Mouse (Mus musculus): ENCODE results near the gene Ppy. TPM values are rescaled to one million over a fixed set of nuclear protein-coding genes. Genes with fewer than 3 reads are reported as not detected.

Gene Ppy
- polyA plus RNA-seq, 1 experiment from 2014 or later: not detected

GRCm38 (mm10) chr11:102142355-102142754 lies 41.2 kb upstream of the Ppy start:
- Histone ChIP-seq H3K36me3 (ENCODE audit: insufficient read depth, low read length) (no peaks in the 10 kb centered on the region), H3K27ac (no peak overlapping the region), H3K4me1 (replicated peaks; ENCODE audit: insufficient read depth, low read length) (peaks cover 9% of the 10 kb centered on the region; the same call in 1 of the 2 replicates), H3K9me3 (replicated peaks; ENCODE audit: low read length) (no peaks in the 10 kb centered on the region), H3K27me3 (ENCODE audit: insufficient read depth, low read length) (peaks cover 24% of the 10 kb centered on the region), H3K4me3 (replicated peaks; ENCODE audit: low read depth, low read length) (no peak overlapping the region), H3K9ac (ENCODE audit: low read depth, low read length) (no peak overlapping the region), H3K4me2 (ENCODE audit: low read length) (no peak overlapping the region)
- WGBS: 53% methylated on average over 7 of the region's 7 CpGs
- ATAC-seq (replicated peaks; ENCODE audit: low FRiP score, low read depth) (0 out of 2 replicates have a peak, but pooled peaks have one; percentile 29), DNase-seq (ENCODE audit: low spot score) (no peak)
- no peak for TF ChIP-seq CTCF (IDR thresholded peaks at IDR 0.05; ENCODE audit: low read depth)

DNA sequence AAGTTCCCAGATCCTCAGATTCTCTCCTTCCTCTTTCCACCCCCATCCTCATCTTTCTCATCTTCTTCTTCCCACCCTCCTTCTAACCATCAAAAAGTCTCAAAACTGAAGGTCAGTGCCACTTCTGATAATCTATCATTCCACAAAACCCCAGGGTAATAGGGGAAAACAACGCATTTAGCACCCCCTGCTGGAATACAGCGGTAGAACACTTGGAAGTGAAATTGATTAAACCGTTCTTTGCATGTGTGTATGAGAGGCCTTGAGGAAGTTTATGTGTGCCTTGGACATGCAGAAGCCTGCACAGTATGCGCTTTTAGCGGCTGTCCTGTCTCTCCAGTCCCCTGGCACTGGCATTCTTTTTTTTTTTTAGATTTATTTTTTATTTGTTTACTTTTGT lies 39.4 kb upstream of the Ppy start:
- no peak overlapping the region for H3K4me3 ChIP-seq (replicated peaks; ENCODE audit: low read depth, low read length)
- no peak overlapping the region for H3K9ac ChIP-seq (ENCODE audit: low read depth, low read length)
- 1% methylated on average over 5 of the region's 5 CpGs for WGBS
- no peaks in the 10 kb centered on the region for H3K36me3 ChIP-seq (ENCODE audit: insufficient read depth, low read length)
- TF ChIP-seq CTCF (IDR thresholded peaks at IDR 0.05; ENCODE audit: low read depth): peak; percentile 93
- DNase-seq (ENCODE audit: low spot score): peak; percentile 76
- H3K27ac ChIP-seq: no peak overlapping the region
- no peaks in the 10 kb centered on the region for H3K9me3 ChIP-seq (replicated peaks; ENCODE audit: low read length)
- peaks cover 5% of the 10 kb centered on the region; the same call in 1 of the 2 replicates for H3K4me1 ChIP-seq (replicated peaks; ENCODE audit: insufficient read depth, low read length)
- H3K27me3 ChIP-seq (ENCODE audit: insufficient read depth, low read length): peaks cover 8% of the 10 kb centered on the region
- no peak for ATAC-seq (replicated peaks; ENCODE audit: low FRiP score, low read depth)
- H3K4me2 ChIP-seq (ENCODE audit: low read length): no peak overlapping the region

GRCm38 (mm10) chr11:102138447-102138740 lies 37.3 kb upstream of the Ppy start:
- H3K27me3 ChIP-seq (ENCODE audit: insufficient read depth, low read length): no peaks in the 10 kb centered on the region
- no peaks in the 10 kb centered on the region for H3K36me3 ChIP-seq (ENCODE audit: insufficient read depth, low read length)
- no peaks in the 10 kb centered on the region for H3K9me3 ChIP-seq (replicated peaks; ENCODE audit: low read length)
- peak; percentile 94 for TF ChIP-seq CTCF (IDR thresholded peaks at IDR 0.05; ENCODE audit: low read depth)
- WGBS: under 1% methylated on average over 18 of the region's 18 CpGs
- no peak overlapping the region for H3K4me3 ChIP-seq (replicated peaks; ENCODE audit: low read depth, low read length)
- H3K4me2 ChIP-seq (ENCODE audit: low read length): peak overlapping the region; percentile 47
- H3K4me1 ChIP-seq (replicated peaks; ENCODE audit: insufficient read depth, low read length): no peaks in the 10 kb centered on the region
- DNase-seq (ENCODE audit: low spot score) (peak; percentile 88), ATAC-seq (replicated peaks; ENCODE audit: low FRiP score, low read depth) (no peak)
- H3K27ac ChIP-seq: no peak overlapping the region
- no peak overlapping the region for H3K9ac ChIP-seq (ENCODE audit: low read depth, low read length)

DNA sequence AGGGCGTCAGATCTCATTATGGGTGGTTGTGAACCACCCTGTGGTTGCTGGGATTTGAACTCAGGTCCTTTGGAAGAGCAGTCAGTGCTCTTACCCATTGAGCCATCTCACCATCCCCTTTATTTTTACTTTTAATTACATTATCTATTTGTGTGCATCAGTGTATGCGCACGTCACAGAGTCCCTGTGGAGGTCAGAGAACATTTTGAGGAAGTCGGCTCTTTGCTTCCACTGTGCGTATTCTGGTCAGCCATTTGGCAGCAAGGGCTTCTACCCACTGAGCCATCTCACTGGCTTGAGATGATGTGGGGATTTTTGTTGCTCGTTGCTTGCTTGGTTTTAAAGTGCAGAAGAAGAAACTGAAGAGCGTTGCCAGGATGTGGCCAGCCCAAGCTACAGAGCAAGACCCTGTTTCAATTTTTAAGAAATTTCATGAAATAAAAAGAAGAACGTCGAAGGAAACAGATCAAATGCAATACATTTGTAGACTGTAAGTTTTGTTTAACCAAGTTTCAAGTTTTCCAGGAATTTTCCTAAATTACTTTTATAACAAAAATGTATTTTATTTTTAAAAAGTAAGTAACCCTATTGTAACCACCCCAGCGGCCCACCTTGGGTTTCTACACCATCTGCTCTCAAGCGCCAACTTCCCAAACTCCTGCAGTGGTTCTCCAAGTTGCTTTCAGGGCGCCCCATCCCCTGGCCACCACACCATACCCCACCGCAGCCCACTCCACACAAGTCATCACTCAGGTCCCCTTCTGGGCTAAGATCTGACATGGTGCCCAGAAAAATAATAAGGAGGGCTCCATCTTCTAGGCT lies 36.7 kb upstream of the Ppy start:
- no peak for ATAC-seq (replicated peaks; ENCODE audit: low FRiP score, low read depth)
- WGBS: 47% methylated on average over 13 of the region's 13 CpGs

GRCm38 (mm10) chr11:102134516-102134915 lies 33.4 kb upstream of the Ppy start:
- H3K4me1 ChIP-seq (replicated peaks; ENCODE audit: insufficient read depth, low read length): no peaks in the 10 kb centered on the region
- H3K4me2 ChIP-seq (ENCODE audit: low read length): no peak overlapping the region
- 29% methylated on average over 4 of the region's 4 CpGs for WGBS
- TF ChIP-seq CTCF (IDR thresholded peaks at IDR 0.05; ENCODE audit: low read depth): no peak
- DNase-seq (ENCODE audit: low spot score) (no peak), ATAC-seq (replicated peaks; ENCODE audit: low FRiP score, low read depth) (no peak)
- no peak overlapping the region for H3K27ac ChIP-seq
- H3K4me3 ChIP-seq (replicated peaks; ENCODE audit: low read depth, low read length): no peak overlapping the region
- H3K9me3 ChIP-seq (replicated peaks; ENCODE audit: low read length): no peaks in the 10 kb centered on the region
- H3K27me3 ChIP-seq (ENCODE audit: insufficient read depth, low read length): no peaks in the 10 kb centered on the region
- H3K9ac ChIP-seq (ENCODE audit: low read depth, low read length): no peak overlapping the region
- H3K36me3 ChIP-seq (ENCODE audit: insufficient read depth, low read length): no peaks in the 10 kb centered on the region

More for the DNA sequence above, 36.7 kb upstream of the Ppy start:
- Histone ChIP-seq H3K9me3 (replicated peaks; ENCODE audit: low read length) (no peaks in the 10 kb centered on the region), H3K36me3 (ENCODE audit: insufficient read depth, low read length) (no peaks in the 10 kb centered on the region), H3K9ac (ENCODE audit: low read depth, low read length) (no peak overlapping the region), H3K4me3 (replicated peaks; ENCODE audit: low read depth, low read length) (no peak overlapping the region), H3K4me1 (replicated peaks; ENCODE audit: insufficient read depth, low read length) (no peaks in the 10 kb centered on the region), H3K4me2 (ENCODE audit: low read length) (peak overlapping the region; percentile 47), H3K27ac (no peak overlapping the region), H3K27me3 (ENCODE audit: insufficient read depth, low read length) (no peaks in the 10 kb centered on the region)
- DNase-seq (ENCODE audit: low spot score): no peak
- no peak for TF ChIP-seq CTCF (IDR thresholded peaks at IDR 0.05; ENCODE audit: low read depth)

GRCm38 (mm10) chr11:102117386-102117785 lies 16.3 kb upstream of the Ppy start:
- ATAC-seq (replicated peaks; ENCODE audit: low FRiP score, low read depth): no peak
- H3K4me3 ChIP-seq (replicated peaks; ENCODE audit: low read depth, low read length): no peak overlapping the region
- H3K27ac ChIP-seq: no peak overlapping the region
- no peak overlapping the region for H3K4me2 ChIP-seq (ENCODE audit: low read length)
- H3K36me3 ChIP-seq (ENCODE audit: insufficient read depth, low read length): no peaks in the 10 kb centered on the region
- no peaks in the 10 kb centered on the region for H3K9me3 ChIP-seq (replicated peaks; ENCODE audit: low read length)
- H3K27me3 ChIP-seq (ENCODE audit: insufficient read depth, low read length): no peaks in the 10 kb centered on the region
- TF ChIP-seq CTCF (IDR thresholded peaks at IDR 0.05; ENCODE audit: low read depth): no peak
- no peak for DNase-seq (ENCODE audit: low spot score)
- no peak overlapping the region for H3K9ac ChIP-seq (ENCODE audit: low read depth, low read length)
- H3K4me1 ChIP-seq (replicated peaks; ENCODE audit: insufficient read depth, low read length): no peaks in the 10 kb centered on the region
- WGBS: 73% methylated on average over 6 of the region's 6 CpGs

Data from kidney, postnatal 0 days (tissue).